Mouse (Mus musculus) embryo, embryonic 9.5 days (tissue): ENCODE data around the gene Dnah17.

ENCODE experiments used
- DNase-seq: peaks from one replicate; pipeline ENCODE4 v3.0.0-alpha.2; 2017; ENCODE audit errors: extremely low spot score

Dnah17 gene

DNA sequence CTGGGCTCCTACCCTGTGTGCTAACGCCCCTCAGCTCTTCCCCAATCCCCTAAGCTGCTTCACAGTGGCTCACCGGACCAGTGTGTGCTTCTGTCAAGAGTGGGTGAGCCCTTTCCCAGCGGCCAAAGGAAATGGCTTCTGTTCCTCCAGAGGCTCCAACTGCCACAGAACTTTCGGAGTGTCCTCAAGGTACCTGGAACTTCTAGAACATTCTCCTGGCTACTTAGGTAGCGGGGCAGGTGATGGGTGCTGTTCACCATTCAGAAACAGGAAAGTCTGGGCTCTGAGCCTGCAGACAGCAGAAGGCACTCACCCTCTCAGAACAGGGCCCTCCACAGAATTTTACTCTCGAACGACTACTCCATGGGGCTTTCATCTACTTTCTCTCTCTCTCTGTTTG lies at the start of gene Dnah17:
Gene Dnah17 (minus strand): TSS at position 101 of the 400 bp plus-strand sequence.
- no peak for DNase-seq

DNA sequence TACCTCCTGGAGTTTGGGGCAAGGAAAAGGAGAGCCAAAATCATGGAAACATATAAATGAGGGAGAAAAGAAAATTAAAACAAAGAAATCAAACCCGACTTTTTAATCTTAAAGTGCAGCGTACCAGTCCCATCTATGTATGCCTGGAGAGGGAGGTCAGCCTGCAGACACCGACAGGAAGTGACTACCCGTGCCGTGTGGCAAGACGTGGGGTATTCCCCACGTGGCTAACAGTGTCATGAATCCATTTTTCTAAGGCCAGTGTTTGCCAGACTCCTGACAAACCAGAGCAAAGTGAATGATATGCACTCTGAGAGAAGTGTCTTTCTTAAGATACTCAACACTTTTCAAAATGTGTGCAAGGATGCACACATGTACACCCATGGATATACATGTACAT lies 49.8 kb upstream of the Dnah17 start:
- DNase-seq, result no peak

DNA sequence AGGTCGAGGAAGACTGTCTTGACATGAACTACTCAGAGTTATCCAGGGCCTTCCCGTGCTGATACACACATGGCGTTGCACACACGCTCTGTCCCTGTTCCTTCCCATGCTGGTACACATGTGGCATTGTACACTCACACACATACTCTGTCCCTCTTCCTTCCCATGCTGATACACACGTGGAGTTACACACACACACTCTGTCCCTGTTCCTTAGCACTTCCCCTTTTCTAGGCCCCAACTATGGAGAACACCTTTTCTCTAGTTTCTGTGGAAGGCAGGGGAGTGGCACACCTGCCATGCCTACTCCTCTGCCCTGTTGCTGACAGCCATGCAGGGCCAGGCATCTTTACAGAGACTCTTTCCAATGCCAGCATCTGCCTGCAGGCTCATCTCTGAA lies 47.8 kb upstream of the Dnah17 start:
- DNase-seq, result no peak

DNA sequence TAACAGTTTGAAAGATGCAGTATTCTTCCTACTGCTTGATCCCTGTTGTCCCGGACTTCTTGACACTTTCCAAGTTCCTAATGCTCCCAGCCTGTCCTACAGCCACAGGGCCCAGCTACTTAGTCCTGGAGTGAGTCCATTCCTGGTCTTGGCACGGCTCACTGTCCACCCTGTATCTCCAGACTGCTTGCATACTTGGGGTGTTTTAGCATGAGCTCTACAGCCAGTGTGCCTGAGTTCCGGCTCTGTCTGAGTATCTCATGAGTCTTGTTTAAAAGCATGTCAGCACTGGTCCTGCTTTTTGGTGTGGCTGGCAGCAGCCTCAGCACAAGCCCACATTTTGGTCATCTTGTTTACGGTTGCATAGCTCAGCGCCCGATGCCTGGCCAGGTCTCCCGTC lies 44.3 kb upstream of the Dnah17 start:
- DNase-seq, result no peak

DNA sequence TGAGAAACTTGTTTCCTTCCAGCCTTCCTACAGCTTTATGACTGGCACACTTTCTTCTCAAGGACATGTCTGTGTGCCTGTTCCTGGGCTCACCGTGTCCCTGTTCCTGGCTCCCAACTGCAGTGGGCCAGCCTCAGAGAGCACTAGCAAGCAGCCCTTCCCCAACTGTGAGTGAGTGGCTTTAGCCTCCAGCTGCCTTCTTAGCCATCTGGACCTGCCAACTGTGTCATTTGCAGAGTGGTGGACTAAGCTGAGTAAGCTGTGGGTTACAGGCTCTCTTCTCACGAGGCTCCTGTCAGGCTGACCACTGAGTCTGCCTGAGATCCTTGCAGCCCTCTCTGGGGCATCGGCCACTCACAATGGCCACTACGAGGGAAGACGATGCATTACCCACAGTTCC lies 42.3 kb upstream of the Dnah17 start:
- no peak for DNase-seq

DNA sequence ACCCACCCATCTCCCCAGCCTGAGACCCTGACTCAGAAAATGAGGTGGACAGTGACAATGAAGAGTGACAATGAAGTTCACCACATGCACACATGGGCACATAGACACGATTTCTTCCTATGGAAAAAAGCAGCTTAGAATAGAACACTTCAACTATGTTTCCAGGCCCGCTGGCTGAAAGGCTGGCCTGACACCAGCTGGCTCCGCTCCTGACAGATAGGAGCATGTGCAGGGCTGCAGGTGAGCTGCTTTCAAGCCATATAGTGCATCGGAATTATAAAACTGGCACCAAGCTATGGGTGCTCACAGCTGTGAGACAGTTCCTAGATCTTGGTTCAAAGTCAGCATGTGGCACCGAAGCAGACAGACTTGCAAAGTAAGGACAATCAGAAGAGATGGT lies 39.9 kb upstream of the Dnah17 start:
- no peak for DNase-seq

DNA sequence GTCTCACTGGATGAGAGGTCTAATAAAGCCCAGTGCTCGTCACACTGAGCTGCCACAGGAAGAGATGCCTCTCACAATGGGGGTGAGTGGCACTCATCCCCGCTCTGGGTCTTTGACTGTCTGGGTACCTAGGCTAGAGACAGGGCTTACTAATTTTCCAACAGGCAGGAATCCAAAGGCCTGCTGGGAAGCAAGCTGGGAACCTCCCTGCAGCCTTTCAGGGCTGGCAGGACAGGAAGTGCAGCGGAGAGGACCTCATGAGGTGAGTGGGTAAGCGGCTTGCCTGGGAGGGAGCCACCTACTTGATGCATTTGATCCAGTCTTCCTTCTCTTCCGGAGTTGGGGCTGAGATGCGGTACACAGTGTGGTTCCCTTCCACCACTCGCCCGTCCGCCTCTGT lies 38.3 kb upstream of the Dnah17 start:
- no peak for DNase-seq

DNA sequence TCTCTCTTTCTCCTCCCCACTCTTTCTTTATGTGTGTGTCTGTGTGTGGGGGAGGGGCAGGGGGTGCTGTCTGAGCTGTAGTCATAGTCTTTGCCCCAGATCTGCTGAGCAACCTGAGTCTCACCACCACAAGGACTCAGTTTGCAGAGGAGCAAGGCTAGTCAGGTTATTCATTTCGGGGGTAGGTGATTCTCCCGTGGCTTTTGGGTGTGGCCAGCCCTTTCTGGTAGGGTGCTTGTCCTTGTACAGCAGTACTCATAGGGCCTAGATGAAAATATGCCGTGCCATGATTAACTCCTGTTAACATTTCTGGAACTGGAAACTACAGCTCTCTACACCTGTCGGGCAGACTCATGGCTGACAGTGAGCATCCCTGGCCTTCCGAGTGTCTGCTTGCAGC lies 36.2 kb upstream of the Dnah17 start:
- DNase-seq, result no peak

DNA sequence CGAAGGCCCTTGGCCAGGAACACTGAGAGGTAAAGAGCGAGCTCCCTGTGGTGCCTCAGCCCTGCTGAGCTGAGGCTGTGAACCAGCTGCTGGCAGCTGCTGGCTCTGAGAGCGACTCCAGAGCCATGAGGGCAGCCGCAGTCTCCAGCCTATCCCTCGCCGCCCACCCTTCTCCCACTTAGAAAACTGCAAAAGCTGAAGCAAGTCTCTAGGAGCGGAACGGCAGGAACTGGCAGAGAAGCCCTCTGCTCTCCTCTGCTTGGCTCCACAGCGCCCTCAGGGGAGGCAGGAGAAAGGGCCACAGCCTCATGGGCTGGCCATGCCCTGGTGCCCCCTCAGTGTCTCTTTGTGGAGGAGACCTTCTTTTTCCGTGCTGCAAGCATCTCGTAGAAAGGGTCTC lies 35.2 kb upstream of the Dnah17 start:
- no peak for DNase-seq

DNA sequence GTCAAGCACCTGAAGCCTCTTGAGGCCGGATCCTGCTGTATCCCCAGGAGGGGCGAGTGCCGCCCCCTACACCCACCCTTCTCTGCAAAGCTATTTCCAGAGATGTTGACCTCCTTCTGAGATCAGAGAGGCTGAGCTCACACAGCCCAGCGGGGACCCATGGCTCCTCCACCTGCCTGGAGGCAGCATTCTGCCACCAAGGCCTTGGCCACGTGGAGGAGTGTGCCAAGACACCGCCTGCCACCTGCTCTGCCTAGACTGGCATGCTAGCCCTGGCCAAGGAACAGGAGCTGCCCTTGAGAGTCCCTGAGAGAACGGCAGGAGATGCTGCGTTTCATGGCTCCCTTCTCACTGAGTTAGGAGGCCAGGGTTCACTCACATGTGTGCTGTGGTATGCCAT lies 34.1 kb upstream of the Dnah17 start:
- no peak for DNase-seq

DNA sequence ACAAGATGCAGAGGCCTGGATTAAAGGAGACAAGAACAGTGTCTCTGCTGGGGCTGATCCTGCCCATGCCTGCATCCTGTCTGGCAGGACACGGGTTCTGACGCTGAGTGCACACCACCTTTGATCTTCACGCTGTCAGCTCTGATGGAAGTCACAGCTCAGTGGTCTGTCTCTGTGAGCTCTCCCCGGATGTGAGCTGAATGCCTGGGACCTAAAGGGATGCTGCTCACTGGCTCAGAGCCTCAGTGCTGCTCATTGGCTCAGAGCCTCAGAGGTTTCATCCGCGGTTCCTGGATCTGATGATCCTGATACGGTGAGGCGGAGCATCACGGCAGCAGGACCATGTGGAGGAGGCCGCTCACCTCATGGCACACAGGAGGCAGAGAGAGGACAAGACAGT lies 31.8 kb upstream of the Dnah17 start:
- DNase-seq, result no peak

DNA sequence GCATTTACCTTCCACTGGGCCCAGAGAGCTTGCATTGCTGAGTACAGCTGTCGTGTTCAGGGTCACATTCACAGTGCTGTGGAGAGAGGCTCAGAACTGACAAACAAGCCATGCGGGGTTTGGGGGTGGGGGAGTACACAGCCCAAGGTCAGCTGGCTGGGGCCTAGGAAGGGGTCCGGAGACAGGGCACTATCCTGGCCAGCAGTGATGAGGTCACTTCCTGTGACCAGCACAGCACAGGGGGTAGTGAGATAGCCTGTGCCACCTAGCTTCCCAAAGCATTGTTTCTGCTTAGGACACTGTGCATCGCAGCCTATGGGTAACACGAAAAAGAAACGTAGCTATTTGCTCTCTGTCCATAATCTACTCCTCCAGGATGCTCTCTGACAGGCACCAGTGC lies 30.8 kb upstream of the Dnah17 start:
- DNase-seq, result no peak

DNA sequence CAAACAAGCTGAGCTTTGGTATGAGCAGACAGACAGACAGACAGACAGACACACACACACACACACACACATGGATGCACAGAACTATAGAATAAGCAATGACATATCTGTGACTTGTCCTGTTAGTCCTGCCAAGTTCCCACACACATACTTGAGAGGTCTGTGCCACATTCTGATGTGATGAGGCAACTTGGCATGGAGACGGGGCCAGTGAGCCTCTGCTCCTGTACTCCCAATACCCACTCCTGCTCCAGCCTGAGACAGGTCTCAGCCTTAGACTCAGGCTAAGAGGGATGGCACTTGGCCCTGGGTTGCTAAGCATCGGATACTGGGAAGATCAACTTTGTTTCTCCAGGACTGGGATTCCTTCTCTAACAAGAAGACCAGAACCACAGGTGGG lies 30.3 kb upstream of the Dnah17 start:
- no peak for DNase-seq

DNA sequence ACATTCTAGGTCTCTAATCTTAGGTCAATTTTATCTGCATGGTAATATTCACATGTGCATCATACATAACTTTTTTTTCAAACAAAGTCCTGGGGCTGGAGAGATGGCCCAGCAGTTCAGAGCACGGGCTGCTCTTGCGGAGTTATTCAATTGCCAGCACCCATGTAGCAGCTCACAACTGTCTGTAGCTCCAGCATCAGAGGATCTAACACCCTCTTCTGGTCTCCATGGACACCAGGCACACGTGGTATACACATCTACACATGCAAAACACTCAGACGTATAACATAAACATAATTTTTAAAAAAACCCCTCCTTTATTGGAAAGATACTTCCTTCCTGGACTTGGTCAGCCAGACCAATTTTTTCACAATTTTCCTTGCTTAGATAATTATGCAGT lies 28.3 kb upstream of the Dnah17 start:
- no peak for DNase-seq

DNA sequence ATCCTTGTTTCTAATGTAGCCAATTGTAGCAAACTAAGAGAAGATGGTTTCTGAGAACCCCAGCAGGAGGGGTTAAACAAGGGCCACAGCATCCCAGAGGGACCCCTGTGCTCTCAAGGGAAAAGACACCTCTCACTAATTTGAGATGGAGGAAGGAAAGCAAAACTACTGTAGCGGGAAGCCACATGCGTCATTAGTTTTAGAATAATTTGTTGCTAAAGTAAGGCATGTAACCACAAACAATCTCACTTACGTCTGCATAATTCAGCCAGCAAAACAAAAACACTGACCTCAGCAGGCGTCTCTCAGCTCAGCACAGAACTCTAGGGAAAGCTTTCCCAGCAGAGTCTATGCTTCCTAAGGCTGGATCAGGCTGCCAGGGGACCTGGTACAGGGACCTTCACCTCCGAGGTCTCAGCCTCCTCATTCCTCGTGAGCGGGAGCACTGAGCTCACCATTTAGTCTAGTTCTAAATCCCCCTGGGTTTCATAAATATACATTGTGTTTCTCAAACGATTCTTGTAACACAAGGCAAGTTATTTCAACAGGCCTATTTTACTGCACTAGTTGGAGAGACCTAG lies 26.1 kb upstream of the Dnah17 start:
- DNase-seq, result no peak

DNA sequence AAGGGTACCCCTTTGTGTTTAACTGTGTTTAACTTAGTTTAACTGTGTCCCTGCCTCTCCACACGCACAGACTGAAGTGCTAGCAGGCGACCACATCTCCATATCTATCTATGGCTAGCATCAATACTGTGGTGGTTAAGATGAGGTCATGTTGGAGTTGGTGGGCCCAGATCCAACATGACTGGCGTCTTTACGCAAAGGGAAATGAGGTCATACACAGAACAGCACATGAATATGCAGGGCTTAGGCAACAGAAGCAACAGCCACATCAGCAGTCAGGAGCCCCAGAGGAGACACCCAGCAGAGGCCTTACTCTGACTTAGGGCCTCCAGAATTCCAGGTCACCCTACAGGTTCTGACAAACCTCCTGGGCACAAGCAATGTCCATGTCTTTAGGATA lies 22.5 kb upstream of the Dnah17 start:
- no peak for DNase-seq

DNA sequence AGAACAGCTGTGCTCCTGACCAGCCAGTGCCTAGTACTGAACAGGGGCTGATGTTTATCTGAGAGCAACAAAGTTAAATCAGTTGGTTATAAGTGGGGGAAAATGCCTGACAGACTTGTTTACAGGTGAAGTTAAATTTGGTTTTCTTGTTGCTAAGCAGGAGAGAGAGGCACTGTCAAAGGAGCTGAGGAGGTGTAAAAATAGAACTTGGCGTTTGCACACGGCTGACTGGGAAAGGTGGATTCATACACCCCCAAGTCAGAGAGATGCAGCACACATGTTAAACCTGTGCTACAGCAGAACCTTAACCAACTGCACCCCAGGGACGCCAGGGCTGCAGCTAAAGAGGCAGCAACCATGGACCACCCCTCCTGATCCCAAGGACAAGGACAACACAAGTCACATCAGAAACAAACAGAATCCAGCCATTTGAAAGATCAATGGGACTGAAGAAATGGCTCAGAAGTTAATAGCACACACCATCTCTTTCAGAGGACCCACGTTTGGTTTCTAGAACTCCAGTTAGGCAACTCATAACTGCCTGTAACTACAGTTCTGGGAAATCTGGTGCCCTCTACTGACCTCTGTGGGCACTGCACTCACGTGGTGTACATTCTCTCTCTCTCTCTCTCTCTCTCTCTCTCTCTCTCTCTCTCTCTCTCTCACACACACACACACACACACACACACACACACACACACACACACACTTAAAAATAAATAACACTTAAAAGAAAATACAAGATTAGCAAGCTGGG lies 21.2 kb upstream of the Dnah17 start:
- DNase-seq, result no peak

DNA sequence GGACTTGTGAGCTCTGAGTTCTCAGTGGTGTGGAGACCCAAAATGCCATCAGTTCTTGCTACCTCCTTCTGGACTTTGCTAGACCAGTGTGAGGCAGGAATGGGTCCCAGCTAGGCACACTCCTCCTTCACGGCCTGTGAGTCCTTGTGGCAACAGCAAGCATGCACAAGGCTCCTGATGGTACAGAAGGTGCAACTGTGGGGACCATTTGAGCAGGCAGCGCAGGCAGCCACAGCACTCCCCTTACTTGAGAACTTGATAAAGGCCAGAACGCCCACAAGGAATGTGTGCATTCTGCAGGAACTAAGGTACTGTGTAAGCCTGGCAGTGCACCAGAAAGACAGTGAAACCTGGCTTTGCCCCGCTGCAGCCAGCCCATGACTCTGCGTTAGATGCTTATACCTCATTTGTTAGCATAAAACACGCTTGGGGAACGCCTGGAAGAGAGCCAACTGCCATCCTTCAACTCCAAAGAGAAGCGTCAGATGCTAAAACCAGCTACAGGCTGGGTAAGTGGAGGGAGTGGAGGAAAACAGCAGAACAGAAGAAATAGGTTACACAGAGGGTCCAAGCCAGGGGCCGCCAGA lies 19.8 kb upstream of the Dnah17 start:
- DNase-seq, result no peak

DNA sequence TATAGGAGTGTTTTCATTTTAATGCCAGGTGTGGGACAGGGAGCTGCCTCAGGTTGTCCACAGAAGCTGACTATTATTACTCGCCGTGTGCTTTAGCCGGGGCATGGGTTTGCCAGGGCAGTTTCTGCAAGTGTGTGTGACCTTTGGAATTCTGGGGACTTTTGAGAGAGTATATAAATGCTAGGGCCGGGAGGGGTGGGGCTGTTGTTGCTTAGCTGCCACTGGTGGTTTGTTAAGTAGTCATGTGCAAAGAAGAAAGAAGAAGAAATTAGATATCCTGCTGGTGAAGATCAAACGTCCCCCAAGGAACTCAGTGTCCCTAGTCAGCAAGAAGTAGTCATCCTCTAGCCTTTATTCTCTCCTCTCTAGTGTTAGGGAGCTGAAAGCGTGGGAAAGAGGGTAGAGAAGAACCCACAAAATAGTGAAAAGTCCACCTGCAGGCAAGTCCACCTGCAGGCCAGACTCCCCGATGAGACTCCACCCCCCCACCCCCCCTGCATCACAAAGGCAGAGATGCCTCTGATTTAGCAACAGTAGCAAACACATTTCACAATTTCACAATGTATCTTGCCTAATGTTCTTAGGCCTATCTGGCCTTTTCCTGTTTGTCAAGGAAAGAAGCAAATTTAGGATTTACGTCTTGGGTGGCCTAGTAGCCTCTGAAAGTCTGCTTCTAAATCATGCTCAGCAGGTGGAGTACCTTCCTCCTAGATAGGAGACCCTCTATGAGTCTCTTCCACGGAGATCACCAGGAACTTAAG lies 17.6 kb upstream of the Dnah17 start:
- DNase-seq, result no peak

DNA sequence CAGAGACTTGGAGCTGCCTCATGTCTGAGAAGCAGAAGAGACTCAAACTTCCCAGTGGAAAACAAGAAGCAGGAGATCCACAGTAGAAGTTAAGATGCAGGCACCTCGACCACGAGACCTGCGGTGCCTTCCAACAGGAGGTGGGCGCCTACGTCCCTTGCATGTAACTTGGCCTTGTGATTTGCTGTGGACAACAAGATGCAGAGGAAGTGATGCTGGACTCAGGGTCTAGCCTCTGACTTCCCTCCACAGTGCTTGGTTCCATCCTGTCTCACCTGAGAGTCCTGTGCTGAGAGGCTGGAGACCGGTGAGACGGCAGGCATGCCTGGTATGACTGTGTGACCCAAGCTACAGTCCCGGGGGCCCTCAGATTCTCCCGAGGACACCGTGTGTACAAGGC lies 16.0 kb upstream of the Dnah17 start:
- no peak for DNase-seq

DNA sequence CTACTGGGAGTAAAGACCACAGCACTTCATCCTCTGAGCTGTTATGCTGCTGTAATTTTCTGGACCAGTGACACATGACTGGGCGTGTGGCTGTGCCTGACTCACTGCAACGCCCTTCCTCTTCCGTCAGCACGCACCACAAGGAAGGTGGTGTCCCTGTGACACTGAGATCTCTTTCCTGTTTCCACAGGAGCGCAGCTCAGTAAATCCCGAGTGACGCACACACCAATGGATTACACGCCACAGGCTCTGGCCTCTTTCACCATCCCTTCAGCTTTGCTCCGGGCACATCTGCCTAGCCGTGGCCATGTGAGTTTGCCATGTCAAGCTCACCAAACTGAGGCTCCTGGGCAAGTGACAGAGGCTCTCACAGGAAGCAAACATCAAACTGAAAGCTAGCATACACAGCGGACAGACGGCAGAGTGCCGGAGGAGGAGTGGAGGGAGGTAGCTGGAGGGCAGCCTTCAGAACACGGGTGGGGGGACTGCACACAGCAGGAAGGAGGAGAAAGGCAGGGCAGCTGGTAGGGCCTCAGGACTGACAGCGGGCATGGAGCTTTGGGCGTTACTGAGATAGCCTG lies 15.4 kb upstream of the Dnah17 start:
- DNase-seq, result no peak

DNA sequence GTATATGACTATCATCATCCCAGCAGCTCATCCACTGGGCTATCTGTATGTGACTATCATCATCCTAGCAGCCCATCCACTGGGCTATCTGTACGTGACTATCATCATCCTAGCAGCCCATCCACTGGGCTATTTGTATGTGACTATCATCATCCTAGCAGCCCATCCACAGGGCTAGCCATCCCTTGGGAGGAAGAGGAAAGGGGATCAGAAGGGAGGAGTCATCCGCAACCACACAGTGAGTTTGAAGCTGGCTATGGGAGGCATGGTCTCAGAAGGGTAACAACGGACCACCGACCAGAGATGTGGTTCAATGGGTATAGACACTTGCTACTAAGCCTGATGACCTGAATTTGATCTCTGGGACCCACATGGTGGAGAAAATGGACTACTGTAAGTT lies 14.7 kb upstream of the Dnah17 start:
- DNase-seq, result no peak
